In genomic region chr11:115303167-115303566, GRCm38 (mm10) we compare ENCODE assay signal across 13 mouse cellular contexts. TPM values are rescaled to one million over a fixed set of nuclear protein-coding genes. Genes with fewer than 3 reads are reported as not detected.
"Had no signal": no experiment of that assay in that cellular context is flagged by ENCODE, and none has a peak within 500 bp of the region (broad histone marks: within the 10 kb centered on the region; RNA-seq: fewer than 3 reads in every experiment).

No protein-coding gene starts in this region.

- ATAC-seq: intestine, embryonic 15.5 days; midbrain, embryonic 13.5 days had no signal

- H3K4me1 ChIP-seq: limb, embryonic 13.5 days; liver, embryonic 15.5 days had no signal

- H3K4me2 ChIP-seq: intestine, embryonic 15.5 days; kidney, embryonic 15.5 days; limb, embryonic 13.5 days; liver, embryonic 11.5 days; liver, embryonic 15.5 days; midbrain, embryonic 13.5 days; neural tube, embryonic 12.5 days had no signal

- H3K9me3 ChIP-seq: intestine, embryonic 15.5 days; kidney, embryonic 15.5 days; limb, embryonic 13.5 days; liver, embryonic 15.5 days; midbrain, embryonic 13.5 days; neural tube, embryonic 12.5 days had no signal

- H3K36me3 ChIP-seq: intestine, embryonic 15.5 days; kidney, embryonic 15.5 days; limb, embryonic 13.5 days; liver, embryonic 15.5 days; midbrain, embryonic 13.5 days; neural tube, embryonic 12.5 days had no signal

- H3K9ac ChIP-seq: intestine, embryonic 15.5 days; kidney, embryonic 15.5 days; limb, embryonic 13.5 days; liver, embryonic 15.5 days; midbrain, embryonic 13.5 days; neural tube, embryonic 12.5 days had no signal

- H3K4me3 ChIP-seq: intestine, embryonic 15.5 days; kidney, embryonic 15.5 days; limb, embryonic 13.5 days; liver, embryonic 15.5 days; midbrain, embryonic 13.5 days; neural tube, embryonic 12.5 days had no signal

- H3K27ac ChIP-seq: intestine, embryonic 15.5 days; kidney, embryonic 15.5 days; limb, embryonic 13.5 days; liver, embryonic 15.5 days; midbrain, embryonic 13.5 days; neural tube, embryonic 12.5 days had no signal

- DNase-seq: kidney, adult 2 months; kidney, postnatal 14 days; left cerebral cortex, postnatal 4 days; thymus, adult 2 months; thymus, postnatal 25 days had no signal

- H3K27me3 ChIP-seq: intestine, embryonic 15.5 days had no signal

RNA-seq across cellular contexts. Expression of gene Otop2, which starts 3.8 kb away (rescaled TPM):
- polyA plus RNA-seq: intestine, embryonic 15.5 days; kidney, adult 2 months; limb, embryonic 13.5 days; liver, embryonic 11.5 days; liver, embryonic 15.5 days; midbrain, embryonic 13.5 days; neural tube, embryonic 12.5 days; urinary bladder, adult 2 months had no signal

RNA-seq across cellular contexts. Expression of gene Ush1g, which starts 18.7 kb away (rescaled TPM):
- polyA plus RNA-seq: intestine, embryonic 15.5 days; kidney, embryonic 15.5 days; limb, embryonic 13.5 days; urinary bladder, adult 2 months had no signal

RNA-seq across cellular contexts. Expression of gene Otop3, which starts 31.4 kb away (rescaled TPM):
- polyA plus RNA-seq: kidney, embryonic 15.5 days; limb, embryonic 13.5 days; liver, embryonic 11.5 days; liver, embryonic 15.5 days; urinary bladder, adult 2 months had no signal
